Mouse (Mus musculus): ENCODE results near the gene Adcy1. TPM values are rescaled to one million over a fixed set of nuclear protein-coding genes. Genes with fewer than 3 reads are reported as not detected.

Gene Adcy1
- 8.1 and 8.4 TPM in 2 replicates for polyA plus RNA-seq (2015; fragmentation: Nextera tagmentation; extraction: Ambion mirVana)

DNA sequence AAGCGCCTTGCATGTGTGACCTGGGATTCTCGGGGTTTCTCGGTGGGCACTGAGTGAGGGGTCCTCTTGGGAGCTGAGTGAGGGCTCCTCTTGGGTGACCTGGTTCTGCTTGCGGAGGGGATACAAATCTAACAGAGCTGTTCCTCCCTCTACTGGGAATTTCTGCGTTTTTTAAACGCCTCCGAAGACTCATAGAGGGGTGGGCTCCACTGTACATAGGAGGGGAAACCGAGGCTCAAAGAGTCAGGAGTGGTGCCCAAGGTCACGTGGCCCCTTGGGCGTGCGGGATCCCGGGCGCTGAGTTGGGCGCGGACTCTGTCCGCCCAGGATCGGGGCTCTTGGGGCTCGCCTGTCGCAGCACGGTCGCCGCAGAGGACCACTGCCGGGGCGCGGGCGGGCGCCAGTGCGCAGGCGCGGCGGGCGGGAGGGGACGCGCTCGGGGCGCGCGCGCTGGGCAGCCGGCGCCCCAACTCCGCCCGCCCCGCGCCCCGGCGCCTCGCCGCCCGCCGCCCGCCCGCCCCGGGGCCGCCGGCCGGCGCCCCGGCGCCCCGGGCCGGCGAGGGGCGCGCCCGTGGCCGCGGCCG lies at the start of gene Adcy1:
Adcy1 (plus strand) TSS at position 489 of the 584 bp plus-strand sequence.
- peak within 1 kb of the TSS; percentile 75 for H3K9ac ChIP-seq
- H3K36me3 ChIP-seq (replicated peaks) = no peaks in the 10 kb centered on the region
- H3K4me1 ChIP-seq = peaks cover 30% of the 10 kb centered on the region
- peaks cover 17% of the 10 kb centered on the region for H3K27me3 ChIP-seq (replicated peaks)
- ATAC-seq (replicated peaks) = peak; percentile 66
- no peaks in the 10 kb centered on the region for H3K9me3 ChIP-seq
- H3K4me2 ChIP-seq = peak within 1 kb of the TSS; percentile 87
- under 1% methylated on average over 48 of the region's 69 CpGs for WGBS
- H3K27ac ChIP-seq = peak within 1 kb of the TSS; percentile 68
- peak within 1 kb of the TSS; percentile 62 for H3K4me3 ChIP-seq

DNA sequence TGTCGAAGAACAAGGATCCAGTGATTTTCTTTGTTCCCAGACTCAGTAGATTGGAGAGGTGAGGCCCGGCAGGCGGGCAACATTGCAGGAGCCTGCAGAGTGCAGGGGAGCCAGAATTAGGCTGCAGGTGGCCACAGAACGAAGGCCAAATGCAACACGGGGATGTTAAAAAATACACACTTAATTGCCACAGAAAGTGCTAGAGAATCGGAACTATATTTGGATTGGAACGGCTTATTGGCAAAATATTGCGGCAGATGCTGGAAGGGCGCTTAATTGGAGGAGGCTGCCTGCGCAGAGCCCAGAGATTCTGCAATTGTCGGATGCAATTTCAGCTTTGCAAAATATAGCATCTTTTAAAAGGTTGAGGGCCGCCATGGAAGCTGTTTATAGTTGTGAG lies 46.4 kb upstream of the Adcy1 start:
- Histone ChIP-seq H3K4me2 (no peak overlapping the region), H3K9ac (no peak overlapping the region), H3K36me3 (replicated peaks) (no peaks in the 10 kb centered on the region), H3K9me3 (no peaks in the 10 kb centered on the region), H3K4me3 (no peak overlapping the region), H3K27me3 (replicated peaks) (no peaks in the 10 kb centered on the region), H3K4me1 (no peaks in the 10 kb centered on the region), H3K27ac (no peak overlapping the region)
- 82% methylated on average over 12 of the region's 12 CpGs for WGBS
- no peak for ATAC-seq (replicated peaks)

DNA sequence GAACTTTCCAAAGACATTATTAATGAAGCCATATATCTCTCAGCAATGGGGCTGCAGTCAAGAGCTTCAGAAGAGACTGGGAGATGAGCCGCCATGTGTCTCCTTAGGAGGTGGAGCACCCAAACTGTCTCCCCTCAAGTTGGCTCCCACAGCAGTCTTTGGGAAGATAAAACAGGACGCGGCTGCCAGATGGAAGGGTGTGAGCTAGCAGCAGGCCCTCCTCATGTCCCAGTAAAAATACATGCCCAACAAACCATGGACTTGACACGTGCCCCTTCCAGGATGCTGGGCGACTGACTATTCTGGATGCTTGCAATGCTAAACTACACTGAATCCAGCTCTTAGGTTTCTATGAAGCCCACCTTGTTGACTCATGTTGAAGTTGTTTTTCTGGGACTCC lies 45.2 kb upstream of the Adcy1 start:
- Histone ChIP-seq H3K4me3 (no peak overlapping the region), H3K27ac (no peak overlapping the region), H3K27me3 (replicated peaks) (no peaks in the 10 kb centered on the region), H3K9ac (no peak overlapping the region), H3K4me1 (no peaks in the 10 kb centered on the region), H3K36me3 (replicated peaks) (no peaks in the 10 kb centered on the region), H3K4me2 (no peak overlapping the region), H3K9me3 (no peaks in the 10 kb centered on the region)
- WGBS = 96% methylated on average over 5 of the region's 5 CpGs
- ATAC-seq (replicated peaks) = no peak

DNA sequence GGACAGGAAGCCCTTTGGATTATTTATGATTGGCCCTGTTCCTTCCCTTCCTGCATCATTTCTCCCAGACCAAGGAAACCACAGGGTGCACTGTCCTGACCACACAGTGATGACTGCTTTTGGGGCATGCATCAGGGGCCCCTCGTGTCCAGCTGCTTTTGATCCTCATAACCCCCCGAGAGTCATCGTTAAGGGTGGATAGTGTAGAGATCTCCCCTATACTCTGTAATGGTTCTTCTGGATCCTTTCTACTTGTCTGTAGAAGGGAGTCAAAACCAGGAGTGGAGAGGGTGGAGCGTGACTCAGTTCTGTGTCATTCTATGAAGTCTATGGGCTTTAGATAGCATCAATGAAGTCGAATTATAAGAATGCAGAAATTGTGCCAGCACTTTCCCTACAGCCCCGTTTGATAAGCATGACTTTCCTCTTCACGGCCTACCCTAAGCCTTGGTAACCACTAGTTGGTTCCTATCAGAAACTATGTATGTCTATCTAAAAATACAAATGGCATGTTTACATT lies 44.2 kb upstream of the Adcy1 start:
- no peak overlapping the region for H3K9ac ChIP-seq
- ATAC-seq (replicated peaks) = no peak
- WGBS = 88% methylated on average over 7 of the region's 7 CpGs
- no peaks in the 10 kb centered on the region for H3K9me3 ChIP-seq
- no peak overlapping the region for H3K4me2 ChIP-seq
- no peaks in the 10 kb centered on the region for H3K27me3 ChIP-seq (replicated peaks)
- H3K27ac ChIP-seq = no peak overlapping the region
- H3K4me3 ChIP-seq = no peak overlapping the region
- no peaks in the 10 kb centered on the region for H3K4me1 ChIP-seq
- no peaks in the 10 kb centered on the region for H3K36me3 ChIP-seq (replicated peaks)

DNA sequence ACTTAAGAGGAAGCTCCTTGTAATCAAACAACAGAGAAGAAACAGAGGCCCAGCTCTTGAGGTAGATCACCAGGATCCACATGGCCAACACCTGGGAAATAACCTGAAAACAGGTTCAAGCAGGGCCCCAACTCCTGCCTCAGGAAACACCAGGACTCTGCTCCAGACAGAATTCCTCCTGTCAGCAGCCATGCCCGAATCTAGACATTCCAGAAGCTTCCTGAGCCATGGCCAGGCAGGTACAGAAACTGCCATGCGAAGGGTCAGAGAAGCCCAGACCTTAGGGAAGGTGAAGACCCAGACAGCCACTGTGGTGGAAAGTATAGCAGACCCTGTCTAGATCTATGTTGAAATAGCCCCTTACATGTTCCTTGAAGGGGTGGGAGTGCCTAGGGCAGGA lies 30.2 kb upstream of the Adcy1 start:
- H3K9ac ChIP-seq = no peak overlapping the region
- H3K9me3 ChIP-seq = no peaks in the 10 kb centered on the region
- H3K27ac ChIP-seq = no peak overlapping the region
- no peak for ATAC-seq (replicated peaks)
- no peaks in the 10 kb centered on the region for H3K4me1 ChIP-seq
- H3K36me3 ChIP-seq (replicated peaks) = no peaks in the 10 kb centered on the region
- no peak overlapping the region for H3K4me2 ChIP-seq
- 73% methylated on average over 2 of the region's 2 CpGs for WGBS
- H3K4me3 ChIP-seq = no peak overlapping the region
- H3K27me3 ChIP-seq (replicated peaks) = no peaks in the 10 kb centered on the region

DNA sequence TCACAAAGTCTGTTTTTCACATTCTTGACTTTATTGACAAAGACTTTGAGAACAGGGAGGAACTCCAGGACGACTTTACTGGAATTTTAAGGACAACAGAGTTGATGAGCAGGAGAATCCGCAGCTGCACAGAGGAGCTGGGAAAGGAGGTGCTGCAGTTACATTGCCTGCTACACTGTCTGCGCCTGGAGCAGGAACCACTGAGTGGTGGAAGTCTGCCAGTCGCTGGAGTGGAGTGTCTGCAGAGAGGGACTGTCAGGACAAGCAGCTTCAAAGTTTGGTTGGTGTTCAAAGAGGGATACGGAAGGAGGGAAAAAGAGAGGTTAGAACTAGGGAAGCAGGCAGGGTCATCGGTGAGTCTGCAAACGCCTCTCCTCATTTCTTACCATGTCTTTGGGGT lies 23.6 kb upstream of the Adcy1 start:
- no peak for ATAC-seq (replicated peaks)
- H3K9ac ChIP-seq = no peak overlapping the region
- no peak overlapping the region for H3K4me2 ChIP-seq
- no peaks in the 10 kb centered on the region for H3K9me3 ChIP-seq
- H3K27ac ChIP-seq = no peak overlapping the region
- 56% methylated on average over 7 of the region's 7 CpGs for WGBS
- H3K27me3 ChIP-seq (replicated peaks) = no peaks in the 10 kb centered on the region
- H3K4me3 ChIP-seq = no peak overlapping the region
- H3K4me1 ChIP-seq = no peaks in the 10 kb centered on the region
- no peaks in the 10 kb centered on the region for H3K36me3 ChIP-seq (replicated peaks)

DNA sequence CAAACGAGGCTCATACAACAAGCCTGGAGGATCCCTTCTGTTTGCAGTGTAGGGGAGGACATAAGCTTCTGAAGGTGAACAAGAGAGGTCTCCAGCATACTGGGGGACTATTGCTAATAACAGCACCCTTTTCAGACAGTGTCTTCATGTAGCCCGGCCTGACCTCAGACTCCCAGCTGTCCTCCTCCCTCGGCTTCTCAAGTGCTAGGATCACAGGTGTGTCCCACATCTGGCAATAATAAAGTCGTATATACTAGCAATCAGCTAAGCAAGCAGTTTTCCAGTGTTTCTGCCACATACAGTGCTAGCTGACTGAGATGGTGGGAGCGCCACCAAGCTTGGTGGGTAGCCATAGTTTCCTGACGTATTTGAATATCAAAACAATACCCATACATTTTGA lies 22.5 kb upstream of the Adcy1 start:
- H3K4me3 ChIP-seq = no peak overlapping the region
- H3K9ac ChIP-seq = no peak overlapping the region
- H3K4me1 ChIP-seq = no peaks in the 10 kb centered on the region
- no peak overlapping the region for H3K4me2 ChIP-seq
- H3K27me3 ChIP-seq (replicated peaks) = no peaks in the 10 kb centered on the region
- H3K27ac ChIP-seq = no peak overlapping the region
- H3K36me3 ChIP-seq (replicated peaks) = no peaks in the 10 kb centered on the region
- H3K9me3 ChIP-seq = no peaks in the 10 kb centered on the region
- ATAC-seq (replicated peaks) = no peak
- WGBS = 76% methylated on average over 6 of the region's 6 CpGs

DNA sequence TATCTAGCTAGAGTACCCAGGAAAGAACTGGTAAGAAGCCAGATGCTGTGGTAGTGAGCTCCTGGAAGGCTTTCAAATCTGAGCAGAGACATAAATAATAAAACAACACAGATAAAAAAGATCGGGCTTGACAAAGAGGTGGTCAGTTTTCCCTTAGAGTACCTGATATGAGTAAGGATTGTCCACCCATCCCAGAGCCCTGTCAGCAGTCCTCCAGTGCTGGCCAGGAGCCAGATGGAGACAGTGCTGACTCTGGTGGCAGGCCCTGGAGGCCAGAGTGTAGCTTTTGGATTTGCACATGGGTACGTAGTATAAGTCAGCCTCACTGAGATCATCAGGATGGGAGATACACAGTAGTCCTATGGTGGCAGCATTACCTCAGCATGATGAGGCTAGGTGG lies 16.1 kb upstream of the Adcy1 start:
- Histone ChIP-seq H3K9me3 (no peaks in the 10 kb centered on the region), H3K9ac (no peak overlapping the region), H3K27me3 (replicated peaks) (no peaks in the 10 kb centered on the region), H3K27ac (no peak overlapping the region), H3K36me3 (replicated peaks) (no peaks in the 10 kb centered on the region), H3K4me3 (no peak overlapping the region), H3K4me1 (no peaks in the 10 kb centered on the region), H3K4me2 (no peak overlapping the region)
- WGBS = 89% methylated on average over 2 of the region's 2 CpGs
- ATAC-seq (replicated peaks) = no peak

DNA sequence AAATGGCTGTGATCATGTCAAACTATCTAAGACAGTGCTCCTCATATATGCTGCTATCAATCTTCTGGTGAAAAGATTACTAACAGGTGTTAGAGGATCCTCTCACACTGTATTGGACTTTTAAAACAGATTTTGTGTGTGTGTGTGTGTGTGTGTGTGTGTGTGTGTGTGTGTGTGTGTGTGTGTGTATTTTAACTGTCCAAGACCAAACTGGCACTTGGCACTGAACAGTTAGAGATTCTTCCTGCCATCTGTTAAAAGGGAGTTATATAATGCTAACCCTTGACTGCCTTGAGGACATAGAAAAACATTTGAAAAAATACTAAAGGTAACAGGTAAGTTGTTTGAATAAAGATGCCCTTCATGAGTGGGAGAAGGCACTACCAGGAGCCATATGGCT lies 15.7 kb upstream of the Adcy1 start:
- Histone ChIP-seq H3K9me3 (no peaks in the 10 kb centered on the region), H3K4me2 (no peak overlapping the region), H3K36me3 (replicated peaks) (no peaks in the 10 kb centered on the region), H3K4me1 (no peaks in the 10 kb centered on the region), H3K27me3 (replicated peaks) (no peaks in the 10 kb centered on the region), H3K9ac (no peak overlapping the region), H3K27ac (no peak overlapping the region), H3K4me3 (no peak overlapping the region)
- ATAC-seq (replicated peaks) = no peak

DNA sequence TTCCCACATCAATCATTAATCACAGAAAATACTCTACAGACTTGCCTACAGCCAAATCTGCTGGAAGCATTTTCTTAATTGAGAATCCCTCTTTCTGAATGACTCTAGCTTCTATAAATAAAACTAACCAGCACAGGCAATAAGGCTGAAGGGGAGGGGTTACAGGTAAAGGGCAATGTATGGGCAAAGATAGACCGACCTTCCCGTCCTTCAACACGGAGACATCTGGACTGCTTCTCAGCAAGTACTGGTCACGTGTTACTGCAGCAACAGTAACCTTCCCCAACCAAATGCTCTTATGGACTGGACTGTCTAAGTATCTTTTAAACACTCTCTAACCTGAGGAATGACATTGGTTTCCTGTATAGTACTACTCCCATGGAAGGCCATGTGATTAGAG lies 9.6 kb upstream of the Adcy1 start:
- no peak overlapping the region for H3K9ac ChIP-seq
- H3K4me1 ChIP-seq = peaks cover 21% of the 10 kb centered on the region
- 94% methylated on average over 4 of the region's 4 CpGs for WGBS
- H3K27ac ChIP-seq = no peak overlapping the region
- H3K9me3 ChIP-seq = no peaks in the 10 kb centered on the region
- H3K36me3 ChIP-seq (replicated peaks) = no peaks in the 10 kb centered on the region
- H3K4me3 ChIP-seq = no peak overlapping the region
- H3K27me3 ChIP-seq (replicated peaks) = 0 out of 2 replicates have a peak, but pooled peaks cover 2% of the 10 kb centered on the region
- no peak overlapping the region for H3K4me2 ChIP-seq
- no peak for ATAC-seq (replicated peaks)

DNA sequence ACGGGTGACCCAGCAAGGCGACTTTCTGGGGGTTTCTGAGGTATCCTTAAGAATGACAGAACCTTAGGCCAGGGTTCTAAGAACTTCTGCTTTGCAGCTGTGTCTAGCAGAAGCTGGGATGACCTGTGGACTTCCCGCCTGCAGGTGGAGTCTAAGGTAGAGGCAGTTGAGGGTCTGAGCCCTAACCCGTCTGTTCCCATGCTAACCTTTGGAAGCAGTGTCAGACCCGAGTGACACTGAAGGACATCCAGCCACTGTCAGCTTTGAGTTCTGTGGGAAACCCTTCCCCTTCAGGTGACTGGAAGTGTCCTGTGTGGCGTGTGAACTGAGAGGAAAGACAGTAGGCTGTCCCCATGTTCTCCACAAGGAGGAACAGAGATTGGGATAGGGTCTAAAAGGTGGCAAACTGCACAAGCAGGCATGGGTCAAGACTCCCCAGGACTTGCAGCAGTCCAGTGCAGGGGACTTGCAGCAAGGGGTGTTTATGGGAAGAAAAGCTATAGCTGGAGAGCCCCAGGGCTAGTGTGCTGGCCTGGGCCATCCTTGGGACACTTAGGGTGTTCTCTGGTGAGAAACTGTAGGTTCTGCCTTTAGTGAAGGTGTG lies 8.5 kb upstream of the Adcy1 start:
- no peak overlapping the region for H3K4me2 ChIP-seq
- no peaks in the 10 kb centered on the region for H3K9me3 ChIP-seq
- WGBS = 85% methylated on average over 6 of the region's 6 CpGs
- ATAC-seq (replicated peaks) = no peak
- H3K36me3 ChIP-seq (replicated peaks) = no peaks in the 10 kb centered on the region
- H3K4me3 ChIP-seq = no peak overlapping the region
- no peak overlapping the region for H3K9ac ChIP-seq
- H3K27ac ChIP-seq = no peak overlapping the region
- H3K27me3 ChIP-seq (replicated peaks) = 0 out of 2 replicates have a peak, but pooled peaks cover 2% of the 10 kb centered on the region
- peaks cover 21% of the 10 kb centered on the region for H3K4me1 ChIP-seq

DNA sequence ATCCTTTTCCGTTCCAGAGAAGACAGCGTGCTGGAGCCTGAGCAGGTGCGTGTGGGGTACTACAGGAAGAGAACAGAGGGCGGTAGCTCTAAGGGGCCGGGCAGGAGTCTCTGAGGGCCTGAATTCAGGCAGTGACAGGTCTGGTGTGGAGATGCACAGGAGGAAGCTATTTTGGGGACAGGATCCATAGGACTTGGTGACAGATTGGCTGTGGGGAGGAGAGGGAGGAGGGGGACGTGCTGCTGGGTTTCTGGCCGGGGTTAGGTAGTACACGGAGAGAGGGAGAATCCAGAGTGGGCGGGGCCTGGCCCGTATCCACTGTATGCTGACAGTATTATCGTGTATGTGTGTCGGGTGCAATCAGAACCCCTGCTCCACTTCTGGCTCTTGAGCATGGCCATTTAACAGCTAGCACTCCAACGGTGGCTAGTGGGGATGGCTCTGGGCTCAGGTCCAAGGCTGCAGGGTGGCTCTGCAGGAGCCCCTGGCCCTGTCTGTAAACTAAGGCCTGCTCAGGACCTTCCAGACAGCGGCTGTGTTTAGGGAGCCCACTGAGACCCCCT lies 7.8 kb upstream of the Adcy1 start:
- H3K9me3 ChIP-seq = no peaks in the 10 kb centered on the region
- H3K4me2 ChIP-seq = peak overlapping the region; percentile 31
- no peaks in the 10 kb centered on the region for H3K36me3 ChIP-seq (replicated peaks)
- H3K4me1 ChIP-seq = peaks cover 21% of the 10 kb centered on the region
- peak overlapping the region; percentile 78 for H3K27ac ChIP-seq
- no peak overlapping the region for H3K4me3 ChIP-seq
- 0 out of 2 replicates have a peak, but pooled peaks cover 2% of the 10 kb centered on the region for H3K27me3 ChIP-seq (replicated peaks)
- WGBS = 16% methylated on average over 14 of the region's 14 CpGs
- H3K9ac ChIP-seq = no peak overlapping the region; the same call in 1 of the 2 replicates
- ATAC-seq (replicated peaks) = peak; percentile 84

DNA sequence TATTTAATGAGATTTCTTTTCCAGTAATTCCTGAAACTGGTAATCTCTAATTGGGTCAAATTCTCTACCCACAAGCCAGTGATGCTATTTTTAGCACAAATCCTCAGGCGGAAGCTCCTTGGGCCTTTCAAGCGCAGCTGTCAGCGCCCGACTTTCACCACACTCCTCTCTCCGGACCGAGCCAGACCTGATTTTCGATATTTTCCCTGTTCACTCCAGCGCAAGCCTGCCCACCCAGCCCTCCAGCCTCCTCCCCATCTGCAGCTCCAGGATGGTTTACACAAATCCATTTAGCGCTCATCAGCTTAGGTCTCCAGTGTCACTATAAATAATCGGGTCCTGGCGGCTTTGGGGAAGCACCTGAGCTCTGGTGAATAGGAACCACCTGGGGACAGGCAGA lies 7.2 kb upstream of the Adcy1 start:
- peak; percentile 76 for ATAC-seq (replicated peaks)
- Histone ChIP-seq H3K4me1 (peaks cover 21% of the 10 kb centered on the region), H3K4me3 (no peak overlapping the region), H3K27ac (peak overlapping the region; percentile 78), H3K9ac (no peak overlapping the region), H3K27me3 (replicated peaks) (peaks cover 8% of the 10 kb centered on the region), H3K4me2 (peak overlapping the region; percentile 31), H3K9me3 (no peaks in the 10 kb centered on the region), H3K36me3 (replicated peaks) (no peaks in the 10 kb centered on the region)
- 5% methylated on average over 11 of the region's 11 CpGs for WGBS

Measured in midbrain, embryonic 15.5 days (tissue).